Mouse (Mus musculus) gastrocnemius, postnatal 36 days (tissue): ENCODE measurements around the gene Tsc22d4. TPM values are rescaled to one million over a fixed set of nuclear protein-coding genes. Genes with fewer than 3 reads are reported as not detected.

Experiments used
- DNase-seq, 2 experiments: peaks; one replicate each; pipeline ENCODE4 v3.0.0; 2022
- intact Hi-C: fragments of 180-260 bp; cut with DNase I; formaldehyde crosslinking; loops from one replicate; pipeline ENCODE4 v1.15.1; 2025
- total RNA-seq, 2 experiments: library from RNA; stranded (reverse); gene quantifications; 2 replicates each; pipeline ENCODE4 v1.2.3; 2021

Tsc22d4 gene
- total RNA-seq, 2 experiments from 2014 or later, result 52.2 to 55.6 TPM

DNA sequence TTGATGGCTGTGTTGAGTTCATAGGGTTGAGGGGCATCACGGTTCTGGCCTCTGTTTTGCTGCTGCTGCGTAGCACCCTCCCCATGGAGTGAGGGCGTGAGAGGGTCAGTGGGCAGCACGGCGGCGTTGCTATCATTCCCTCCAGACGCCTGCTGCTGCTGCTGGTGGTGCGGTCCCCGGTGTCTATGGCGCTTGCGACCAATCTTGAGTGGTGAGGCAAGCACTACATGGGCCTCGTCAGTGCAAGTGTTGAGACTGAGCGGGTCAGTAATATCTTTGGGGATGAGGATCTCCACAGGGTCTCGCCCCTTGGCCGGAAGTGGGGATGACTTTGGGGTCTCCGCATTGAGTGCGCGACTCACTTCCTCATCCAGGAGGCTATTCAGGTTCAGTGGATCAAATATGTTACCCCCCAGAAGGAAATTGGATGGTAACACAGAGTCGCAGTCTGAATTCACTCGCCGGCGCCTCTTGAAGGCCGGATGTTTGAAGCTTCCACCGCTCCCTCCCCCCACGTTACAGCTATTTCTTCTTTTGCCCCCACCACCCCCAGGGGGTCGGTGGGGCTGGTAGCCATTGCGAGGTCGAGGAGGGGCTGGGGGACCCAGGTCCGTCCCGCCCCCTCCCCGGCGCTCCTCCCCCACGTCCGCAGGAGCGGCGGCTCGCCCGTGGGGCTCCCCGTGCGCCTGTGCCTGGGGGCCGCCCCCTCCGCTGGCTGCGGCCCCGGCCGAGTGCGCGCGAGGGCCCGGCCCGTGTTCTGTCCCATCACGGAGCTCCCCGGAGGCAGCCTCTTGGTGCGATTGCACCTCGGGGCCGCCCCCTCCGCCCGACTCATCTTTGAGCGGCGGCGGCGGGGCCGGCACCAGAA lies 39.9 kb downstream of the Tsc22d4 start:
- DNase-seq, result peak in 1 of 2 experiments; percentile 30
- intact Hi-C loops, result no loop called here

- DNase-seq, result peak; percentile 97 to 98
Observed at GRCm38 (mm10) chr5:137786109-137786942, 40.8 kb downstream of the Tsc22d4 start.

GRCm38 (mm10) chr5:137787151-137787928 lies 41.8 kb downstream of the Tsc22d4 start, which contains the start of the genes Mepce and Zcwpw1:
Mepce (minus strand) TSS chr5:137787655.
Zcwpw1 (plus strand) TSS chr5:137787798.
- intact Hi-C loops, result no loop called here

More at GRCm38 (mm10) chr5:137786109-137786942, 40.8 kb downstream of the Tsc22d4 start:
- intact Hi-C loops, result no loop called here

DNA sequence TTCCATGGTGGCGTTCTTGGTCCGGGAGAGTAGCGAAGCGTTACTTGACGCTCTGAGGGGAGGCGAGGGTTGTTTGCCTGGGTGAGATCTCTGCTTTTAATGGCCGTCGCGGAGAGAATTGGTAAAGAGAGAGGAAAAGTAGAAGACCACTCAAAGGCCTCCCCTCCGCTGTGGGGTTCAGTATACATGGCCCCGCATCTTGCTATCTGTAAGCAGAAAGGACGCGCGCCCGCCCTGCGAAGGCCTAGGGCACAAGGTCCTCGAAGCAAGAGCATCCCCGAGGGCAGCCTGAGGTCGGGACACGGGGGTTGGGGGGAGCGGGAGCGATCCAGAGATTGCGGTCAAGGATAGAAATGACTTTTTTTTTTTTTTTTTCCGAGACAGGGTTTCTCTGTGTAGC lies 42.6 kb downstream of the Tsc22d4 start:
- DNase-seq, result peak in 1 of 2 experiments; percentile 6
- intact Hi-C loops, result no loop called here

More at GRCm38 (mm10) chr5:137787151-137787928, 41.8 kb downstream of the Tsc22d4 start, which contains the start of the genes Mepce and Zcwpw1:
- DNase-seq, result peak; percentile 92 to 97

GRCm38 (mm10) chr5:137788946-137789531 lies 43.5 kb downstream of the Tsc22d4 start:
- DNase-seq, result no peak
- intact Hi-C loops, result no loop called here

DNA sequence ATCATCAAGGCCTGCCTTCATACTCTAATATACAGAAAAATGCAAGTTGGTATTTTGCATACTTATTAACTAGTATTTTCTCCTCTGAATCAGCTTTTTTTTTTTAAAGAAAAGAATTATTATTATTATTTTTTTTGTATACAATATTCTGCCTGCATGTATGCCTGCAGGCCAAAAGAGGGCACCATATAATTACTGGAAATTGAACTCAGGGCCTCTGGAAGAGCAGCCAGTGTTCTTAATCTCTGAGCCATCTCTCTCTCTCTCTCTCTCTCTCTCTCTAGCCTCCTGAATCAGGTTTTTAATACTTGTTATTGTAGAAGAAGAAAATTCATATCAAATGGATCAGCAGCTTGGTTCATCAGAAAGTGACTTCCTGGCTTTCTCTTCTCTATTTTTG lies 46.0 kb downstream of the Tsc22d4 start:
- intact Hi-C loops, result no loop called here
- no peak for DNase-seq

GRCm38 (mm10) chr5:137796606-137797005 lies 51.1 kb downstream of the Tsc22d4 start:
- DNase-seq, result no peak
- intact Hi-C loops, result no loop called here

DNA sequence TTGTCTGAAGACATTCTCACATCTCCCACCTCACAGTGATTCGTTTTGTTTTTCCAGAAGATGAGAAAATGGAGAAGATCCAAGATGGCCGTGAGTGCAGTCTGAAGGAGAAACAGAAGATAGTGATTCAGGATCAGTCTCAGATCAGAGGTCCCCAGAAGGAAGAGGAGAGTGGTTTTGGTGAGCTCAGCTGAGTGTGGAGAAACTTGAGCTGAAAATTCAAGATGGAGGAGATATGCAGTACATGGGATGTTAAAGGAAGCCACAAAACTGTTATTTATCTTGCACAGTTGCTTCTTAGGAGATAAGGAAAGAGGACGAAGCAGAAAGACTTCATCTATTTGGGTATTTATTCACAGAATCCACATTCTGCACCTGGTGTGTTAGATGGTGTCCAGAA lies 55.4 kb downstream of the Tsc22d4 start:
- intact Hi-C loops, result no loop called here
- no peak for DNase-seq

- no peak for DNase-seq
- intact Hi-C loops, result no loop called here
Observed at GRCm38 (mm10) chr5:137806158-137806557, 60.6 kb downstream of the Tsc22d4 start.

GRCm38 (mm10) chr5:137808316-137808715 lies 62.8 kb downstream of the Tsc22d4 start:
- DNase-seq, result no peak
- intact Hi-C loops, result no loop called here

GRCm38 (mm10) chr5:137817466-137818222 lies 72.1 kb downstream of the Tsc22d4 start:
- DNase-seq, result no peak
- intact Hi-C loops, result no loop called here

Other genes with a start within 250 kb of the Tsc22d4 start
- 1 to 10 TPM; 8.6 to 9.9 TPM for gene Pop7, start 243.2 kb upstream of the Tsc22d4 start, total RNA-seq
- 10 to 100 TPM; 17.4 to 23.4 TPM for gene Gigyf1, start 227.2 kb upstream of the Tsc22d4 start, total RNA-seq
- not detected for gene Epo, start 212.5 kb upstream of the Tsc22d4 start, total RNA-seq
- gene Gnb2, start 212.2 kb upstream of the Tsc22d4 start, total RNA-seq, result 100 to 1,000 TPM; 107 to 129 TPM
- gene Actl6b, start 192.2 kb upstream of the Tsc22d4 start, total RNA-seq, result not detected
- gene Tfr2, start 175.9 kb upstream of the Tsc22d4 start, total RNA-seq, result not detected
- gene Mospd3, start 144.7 kb upstream of the Tsc22d4 start, total RNA-seq, result 10 to 100 TPM in 1 of 2 experiments, 1 to 10 TPM in 1; 9.6 to 13.7 TPM
- gene Pcolce, start 131.9 kb upstream of the Tsc22d4 start, total RNA-seq, result 10 to 100 TPM; 57.1 to 66.1 TPM
- gene Fbxo24, start 116.7 kb upstream of the Tsc22d4 start, total RNA-seq, result not detected
- 10 to 100 TPM; 13.6 to 13.8 TPM for gene Lrch4, start 116.6 kb upstream of the Tsc22d4 start, total RNA-seq
- 1 to 10 TPM; 2.0 to 2.9 TPM for gene Gm20605, start 116.6 kb upstream of the Tsc22d4 start, total RNA-seq
- gene Sap25, start 104.4 kb upstream of the Tsc22d4 start, total RNA-seq, result 1 to 10 TPM; 2.3 to 2.7 TPM
- gene Irs3, start 100.0 kb upstream of the Tsc22d4 start, total RNA-seq, result under 1 TPM; 0.47 to 0.48 TPM
- gene Agfg2, start 61.0 kb upstream of the Tsc22d4 start, total RNA-seq, result 1 to 10 TPM; 3.8 to 4.6 TPM
- gene Nyap1, start 4.1 kb upstream of the Tsc22d4 start, total RNA-seq, result under 1 TPM; 0.20 to 0.28 TPM
- 1 to 10 TPM; 5.6 to 7.9 TPM for gene Ppp1r35, start 33.1 kb downstream of the Tsc22d4 start, total RNA-seq
- gene Mepce, start 41.9 kb downstream of the Tsc22d4 start, total RNA-seq, result 10 to 100 TPM; 20.8 to 25.2 TPM
- under 1 TPM in 1 of 2 experiments, not detected in 1; 0.17 TPM for gene Zcwpw1, start 42.1 kb downstream of the Tsc22d4 start, total RNA-seq
- gene Pilra, start 90.6 kb downstream of the Tsc22d4 start, total RNA-seq, result under 1 TPM; 0.10 to 0.59 TPM
- not detected for gene Pilrb1, start 112.4 kb downstream of the Tsc22d4 start, total RNA-seq
- gene Pilrb2, start 126.1 kb downstream of the Tsc22d4 start, total RNA-seq, result under 1 TPM in 1 of 2 experiments, not detected in 1; 0.23 TPM
- under 1 TPM in 1 of 2 experiments, not detected in 1; 0.07 TPM for gene Cyp3a13, start 175.9 kb downstream of the Tsc22d4 start, total RNA-seq
- under 1 TPM; 0.59 to 0.99 TPM for gene Gjc3, start 217.4 kb downstream of the Tsc22d4 start, total RNA-seq
- gene Azgp1, start 235.8 kb downstream of the Tsc22d4 start, total RNA-seq, result under 1 TPM in 1 of 2 experiments, not detected in 1; 0.46 TPM